Mouse (Mus musculus) ES-Bruce4 (cell line): ENCODE measurements around the gene Adcy5. TPM values are rescaled to one million over a fixed set of nuclear protein-coding genes. Genes with fewer than 3 reads are reported as not detected.

Experiments used
- H3K27ac ChIP-seq: 2 replicates; pipeline ENCODE4 v1.5.1; 2012; ENCODE audit warnings: low read length, inconsistent platforms; ENCODE audit not compliant: insufficient read depth
- H3K27me3 ChIP-seq: 2 replicates; pipeline ENCODE4 v1.6.1; 2012; ENCODE audit warnings: mild to moderate bottlenecking, low read length, inconsistent platforms; ENCODE audit not compliant: control insufficient read depth, poor library complexity, insufficient read depth, severe bottlenecking
- H3K36me3 ChIP-seq: 2 replicates; pipeline ENCODE4 v1.6.1; 2012; ENCODE audit warnings: inconsistent platforms, mild to moderate bottlenecking, low read length, moderate library complexity; ENCODE audit not compliant: control insufficient read depth, poor library complexity, insufficient read depth, severe bottlenecking
- H3K4me1 ChIP-seq: one replicate; pipeline ENCODE4 v1.8.1; 2011; ENCODE audit warnings: low read length; ENCODE audit not compliant: control insufficient read depth, insufficient read depth
- H3K4me3 ChIP-seq: 2 replicates; pipeline ENCODE4 v1.5.1; 2011; ENCODE audit warnings: low read depth, mild to moderate bottlenecking, low read length
- H3K9ac ChIP-seq: 2 replicates; pipeline ENCODE4 v1.6.1; 2012; ENCODE audit warnings: low read depth, mild to moderate bottlenecking, inconsistent platforms; ENCODE audit not compliant: poor library complexity, severe bottlenecking
- H3K9me3 ChIP-seq: replicated peaks from 2 replicates; pipeline ENCODE4 v1.6.1; 2012; ENCODE audit warnings: mild to moderate bottlenecking, low read length, inconsistent platforms; ENCODE audit not compliant: control insufficient read depth, poor library complexity, insufficient read depth, severe bottlenecking
- CTCF ChIP-seq: IDR thresholded peaks from one replicate; pipeline ENCODE4 v1.8.1; 2011; ENCODE audit warnings: low read depth, low read length
- EP300 ChIP-seq: IDR thresholded peaks from 2 replicates; pipeline ENCODE4 v1.6.1; 2011; ENCODE audit warnings: low read depth, low read length; ENCODE audit not compliant: insufficient read depth
- POLR2A ChIP-seq: IDR thresholded peaks from one replicate; pipeline ENCODE4 v1.8.1; 2011; ENCODE audit warnings: low read length; ENCODE audit not compliant: insufficient read depth
- polyA plus RNA-seq: library from polyadenylated mRNA; stranded (reverse); fragments of >200 nt; gene quantifications from 2 replicates; pipeline ENCODE4 v1.2.4, GENCODE M21; 2011; ENCODE audit warnings: low read depth; ENCODE audit not compliant: missing spikeins, insufficient read depth, insufficient read length

The Adcy5 gene
- polyA plus RNA-seq, 1 experiment: 1.2 TPM

DNA sequence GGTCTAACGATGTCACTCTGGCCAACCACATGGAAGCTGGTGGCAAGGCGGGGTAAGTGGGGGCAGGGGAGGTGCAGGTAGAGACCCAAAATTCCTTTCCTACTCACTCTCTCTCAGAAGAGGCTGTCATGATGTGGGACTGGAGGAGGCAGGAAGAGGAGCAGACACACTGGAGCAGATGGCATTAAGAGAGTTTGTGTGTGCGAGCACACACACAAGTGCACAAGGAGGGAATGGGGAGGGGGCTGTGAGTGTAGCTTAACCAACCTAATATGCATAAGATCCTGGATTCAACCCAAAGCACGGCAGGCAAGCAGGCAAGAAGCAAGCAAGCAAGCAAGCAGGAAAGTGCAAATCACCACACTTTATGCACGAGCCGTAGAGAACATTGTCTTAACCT is 116.3 kb downstream of the Adcy5 start:
- Histone ChIP-seq H3K9me3 (no peaks in the 10 kb centered on the region), H3K27ac (no peak overlapping the region), H3K9ac (no peak overlapping the region), H3K4me1 (no peaks in the 10 kb centered on the region), H3K4me3 (no peak overlapping the region), H3K27me3 (no peaks in the 10 kb centered on the region), H3K36me3 (no peaks in the 10 kb centered on the region)
- no peak for TF ChIP-seq POLR2A
- no peak for TF ChIP-seq EP300

DNA sequence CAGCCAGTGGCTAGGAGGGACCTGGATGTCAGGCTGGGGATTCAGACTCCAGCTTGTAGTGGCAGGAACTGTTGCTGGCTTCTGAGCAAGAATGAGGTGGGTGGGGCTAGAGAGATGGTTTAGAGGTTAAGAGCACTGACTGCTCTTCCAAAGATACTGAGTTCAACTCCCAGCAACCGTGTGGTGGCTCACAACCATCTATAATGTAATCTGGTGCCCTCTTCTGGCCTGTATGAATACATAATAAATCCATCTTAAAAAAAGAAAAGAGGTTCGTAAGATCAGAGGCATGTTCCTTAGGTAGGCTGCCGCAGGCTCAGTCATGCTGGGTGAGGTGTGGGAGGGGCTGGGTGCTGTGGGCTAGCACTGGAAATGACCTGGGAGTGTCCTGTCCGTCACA is 116.9 kb downstream of the Adcy5 start:
- Histone ChIP-seq H3K4me1 (no peaks in the 10 kb centered on the region), H3K27ac (no peak overlapping the region), H3K4me3 (no peak overlapping the region), H3K36me3 (no peaks in the 10 kb centered on the region), H3K27me3 (no peaks in the 10 kb centered on the region), H3K9ac (no peak overlapping the region), H3K9me3 (no peaks in the 10 kb centered on the region)
- TF ChIP-seq EP300 (no peak), POLR2A (no peak), CTCF (no peak)

DNA sequence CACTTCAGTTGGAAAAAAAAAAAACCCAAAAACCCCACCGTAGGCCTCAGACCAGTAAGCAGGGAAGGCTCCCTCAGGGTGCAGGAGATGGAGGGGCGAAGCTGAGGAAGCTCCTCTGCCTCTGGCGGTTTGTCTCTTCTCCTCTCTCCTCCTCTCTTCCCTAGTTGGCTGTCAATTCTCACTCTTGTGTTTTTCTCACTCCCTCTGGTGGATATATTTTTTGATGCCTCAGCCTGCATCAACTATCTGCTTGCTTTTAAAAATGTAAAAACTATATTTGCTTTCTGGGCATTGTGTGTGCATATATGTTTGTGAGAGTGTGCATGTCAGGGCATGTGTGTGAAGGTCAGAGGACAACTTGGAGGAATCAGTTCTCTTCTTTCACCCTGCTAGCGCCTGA is 117.7 kb downstream of the Adcy5 start:
- Histone ChIP-seq H3K27ac (no peak overlapping the region), H3K4me1 (no peaks in the 10 kb centered on the region), H3K9ac (no peak overlapping the region), H3K27me3 (no peaks in the 10 kb centered on the region), H3K36me3 (no peaks in the 10 kb centered on the region), H3K4me3 (no peak overlapping the region), H3K9me3 (no peaks in the 10 kb centered on the region)
- TF ChIP-seq CTCF (no peak), POLR2A (no peak), EP300 (no peak)

DNA sequence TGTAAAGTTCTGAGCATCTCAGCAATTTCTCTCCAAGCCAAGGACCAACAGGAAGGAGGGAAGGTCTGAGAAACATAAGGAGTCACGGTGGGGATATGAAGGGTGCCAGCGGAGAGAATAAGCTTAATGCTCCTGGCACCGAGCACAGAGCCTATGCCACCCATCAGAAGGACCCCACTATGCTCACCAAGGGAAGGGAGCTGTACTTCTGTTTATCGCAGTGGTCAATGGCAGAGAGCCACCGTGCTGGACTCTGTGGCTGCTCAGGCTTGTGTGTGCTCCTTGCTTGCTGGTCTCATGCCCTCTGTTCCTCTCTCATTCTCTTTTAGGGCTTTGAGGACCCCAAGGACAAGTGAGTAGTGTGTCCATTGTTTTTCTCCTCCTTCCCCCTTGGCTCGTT is 123.5 kb downstream of the Adcy5 start:
- H3K4me3 ChIP-seq: no peak overlapping the region
- no peaks in the 10 kb centered on the region for H3K36me3 ChIP-seq
- H3K4me1 ChIP-seq: no peaks in the 10 kb centered on the region
- no peak overlapping the region for H3K27ac ChIP-seq
- H3K9me3 ChIP-seq: no peaks in the 10 kb centered on the region
- H3K9ac ChIP-seq: no peak overlapping the region
- no peak for TF ChIP-seq CTCF
- TF ChIP-seq POLR2A: no peak
- no peak for TF ChIP-seq EP300
- no peaks in the 10 kb centered on the region for H3K27me3 ChIP-seq

DNA sequence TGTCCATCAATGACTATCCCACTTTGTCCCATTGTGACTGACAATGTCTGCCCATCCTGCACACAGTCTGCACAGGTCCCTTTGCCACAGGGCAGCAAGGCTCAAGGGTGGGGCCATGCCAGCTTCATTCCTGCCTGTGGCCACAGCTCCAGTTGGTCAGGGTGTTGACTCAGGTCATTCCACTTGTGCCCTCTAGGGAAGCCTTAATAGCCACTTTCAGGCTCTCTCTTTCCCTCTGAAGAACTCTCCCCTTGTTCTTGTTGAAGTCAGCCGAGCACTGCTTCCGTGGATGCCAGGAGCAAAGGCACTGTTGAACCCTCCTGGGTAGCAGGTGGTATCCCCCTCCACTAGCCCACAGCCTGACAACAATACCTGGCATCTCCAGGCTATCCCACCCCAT is 127.8 kb downstream of the Adcy5 start:
- H3K27ac ChIP-seq: no peak overlapping the region
- TF ChIP-seq EP300: no peak
- TF ChIP-seq POLR2A: no peak
- no peak for TF ChIP-seq CTCF
- H3K27me3 ChIP-seq: no peaks in the 10 kb centered on the region
- no peak overlapping the region for H3K9ac ChIP-seq
- no peak overlapping the region for H3K4me3 ChIP-seq
- no peaks in the 10 kb centered on the region for H3K4me1 ChIP-seq
- H3K36me3 ChIP-seq: no peaks in the 10 kb centered on the region
- no peaks in the 10 kb centered on the region for H3K9me3 ChIP-seq

DNA sequence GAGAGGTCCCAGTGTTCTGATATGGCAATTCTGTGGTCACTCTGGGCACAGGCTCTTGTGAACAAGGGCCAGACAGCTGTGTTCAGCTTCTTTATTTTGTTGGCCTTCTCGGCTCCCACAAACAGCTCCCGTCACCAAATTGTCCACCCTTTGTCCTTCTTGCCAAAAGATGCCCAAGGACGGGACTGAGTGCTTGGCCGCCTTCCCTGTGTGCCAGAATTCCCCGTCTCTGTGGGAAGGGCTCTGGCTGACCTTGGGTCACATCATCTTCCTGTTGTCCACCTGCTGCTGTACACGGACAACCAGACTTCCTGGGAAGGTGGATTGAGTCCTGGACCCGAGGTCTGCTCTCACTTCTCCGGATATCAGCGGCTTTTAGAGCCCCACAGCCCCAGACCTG is 131.1 kb downstream of the Adcy5 start:
- no peak overlapping the region for H3K9ac ChIP-seq
- no peaks in the 10 kb centered on the region for H3K27me3 ChIP-seq
- TF ChIP-seq POLR2A (no peak), CTCF (no peak), EP300 (no peak)
- no peaks in the 10 kb centered on the region for H3K36me3 ChIP-seq
- H3K4me1 ChIP-seq: no peaks in the 10 kb centered on the region
- H3K27ac ChIP-seq: no peak overlapping the region
- no peak overlapping the region for H3K4me3 ChIP-seq
- H3K9me3 ChIP-seq: no peaks in the 10 kb centered on the region

DNA sequence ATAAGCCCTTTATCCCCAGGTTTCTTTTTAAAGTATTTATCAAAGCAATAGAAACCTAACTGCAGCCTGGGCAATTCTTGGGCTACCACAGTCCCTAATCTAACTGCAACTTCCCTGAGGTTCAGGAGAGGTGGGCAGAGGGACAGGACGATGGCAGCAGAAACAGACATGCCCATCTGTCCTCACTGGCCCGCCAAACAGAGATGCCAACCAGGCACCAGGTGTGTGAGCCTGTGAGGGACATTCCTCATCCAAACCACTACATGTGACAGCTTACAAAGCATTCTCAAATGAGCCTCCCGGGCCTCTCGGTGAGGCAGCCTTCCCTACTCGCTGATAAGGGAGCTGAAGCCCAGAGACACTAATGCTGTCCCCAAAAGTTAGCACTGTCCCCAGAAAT is 132.6 kb downstream of the Adcy5 start:
- H3K9me3 ChIP-seq: no peaks in the 10 kb centered on the region
- H3K9ac ChIP-seq: no peak overlapping the region
- H3K27me3 ChIP-seq: no peaks in the 10 kb centered on the region
- no peaks in the 10 kb centered on the region for H3K36me3 ChIP-seq
- TF ChIP-seq EP300 (no peak), CTCF (no peak), POLR2A (no peak)
- no peak overlapping the region for H3K27ac ChIP-seq
- no peaks in the 10 kb centered on the region for H3K4me1 ChIP-seq
- no peak overlapping the region for H3K4me3 ChIP-seq
